Mouse (Mus musculus): Measurements from ENCODE around the gene Synm. TPM values are rescaled to one million over a fixed set of nuclear protein-coding genes. Genes with fewer than 3 reads are reported as not detected.

The Synm gene
- polyA plus RNA-seq, 2 experiments: 0.58 to 1.2 TPM

DNA sequence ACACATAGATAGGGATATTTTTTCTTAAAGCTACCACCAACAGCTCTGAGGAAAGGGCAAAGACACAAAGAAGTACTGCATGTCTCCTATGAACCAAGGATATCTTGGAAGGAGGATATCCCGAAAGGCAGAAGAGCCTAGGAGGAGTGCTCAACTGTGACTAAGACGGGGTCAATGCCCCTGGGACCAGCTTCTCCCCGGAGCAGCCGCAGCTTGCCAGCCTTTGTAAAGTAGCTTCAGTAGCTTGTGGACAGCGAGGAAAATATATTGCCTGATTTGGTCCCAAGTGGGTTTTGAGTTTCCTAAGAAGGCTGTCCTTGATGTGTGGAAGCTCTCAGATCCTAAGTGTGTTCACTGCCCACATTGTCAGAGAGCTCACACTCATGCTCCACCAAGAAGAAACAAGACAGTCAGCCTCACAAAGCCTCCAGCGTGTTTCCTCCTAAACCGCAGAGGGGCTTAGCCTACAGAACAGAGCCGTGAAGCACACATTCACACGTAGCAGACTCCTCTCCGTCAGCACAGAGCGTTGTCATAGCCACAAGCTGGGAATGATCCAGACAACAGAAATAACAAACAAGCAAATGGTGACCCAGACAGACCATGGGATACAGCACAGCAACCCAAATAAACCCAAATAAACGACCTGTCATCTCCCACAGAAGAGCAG lies 17.2 kb upstream of the Synm start:
- H3K4me1 ChIP-seq (ENCODE audit: control insufficient read depth, insufficient read depth, low read length): no peaks in the 10 kb centered on the region
- WGBS: 62% methylated on average over 12 of the region's 12 CpGs
- no peak overlapping the region for H3K9ac ChIP-seq (ENCODE audit: low read depth, low read length, severe bottlenecking)
- no peak overlapping the region for H3K4me3 ChIP-seq (replicated peaks; ENCODE audit: low read length)
- H3K27me3 ChIP-seq (ENCODE audit: control insufficient read depth, insufficient read depth, low read length): no peaks in the 10 kb centered on the region
- H3K9me3 ChIP-seq (ENCODE audit: control insufficient read depth, low read length): no peaks in the 10 kb centered on the region
- no peak overlapping the region for H3K4me2 ChIP-seq (replicated peaks; ENCODE audit: low read depth, low read length, severe bottlenecking)
- ATAC-seq (ENCODE audit: low FRiP score, low read depth): no peak
- H3K36me3 ChIP-seq (ENCODE audit: control insufficient read depth, insufficient read depth, low read length): no peaks in the 10 kb centered on the region
- no peak for DNase-seq (ENCODE audit: low spot score)
- no peak overlapping the region for H3K27ac ChIP-seq (replicated peaks; ENCODE audit: low read depth, low read length)
- TF ChIP-seq POLR2A (IDR thresholded peaks at IDR 0.05; ENCODE audit: borderline replicate concordance, extremely low read depth, insufficient read depth, insufficient read length): no peak

DNA sequence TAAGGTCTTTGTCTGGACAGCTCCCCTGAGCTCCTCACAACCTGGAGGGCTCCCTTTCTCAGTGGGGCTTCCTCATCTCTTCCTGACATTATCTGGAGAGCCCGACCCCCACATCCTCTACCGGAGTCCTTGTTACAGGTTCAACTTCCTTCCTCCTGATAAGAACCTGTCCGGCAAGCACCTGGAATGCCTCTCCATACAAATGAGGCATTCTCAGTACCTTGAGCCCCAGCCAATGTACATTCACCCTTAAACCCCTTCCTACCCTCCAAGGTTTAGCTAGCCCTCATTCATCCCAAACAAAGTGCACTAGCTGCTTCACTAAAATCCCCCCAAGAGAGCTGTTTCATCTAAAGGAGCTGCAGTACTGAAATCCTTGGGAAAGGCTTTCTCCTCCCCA lies 16.1 kb upstream of the Synm start:
- DNase-seq (ENCODE audit: low spot score) (no peak), ATAC-seq (ENCODE audit: low FRiP score, low read depth) (no peak)
- no peak for TF ChIP-seq POLR2A (IDR thresholded peaks at IDR 0.05; ENCODE audit: borderline replicate concordance, extremely low read depth, insufficient read depth, insufficient read length)
- Histone ChIP-seq H3K4me3 (replicated peaks; ENCODE audit: low read length) (no peak overlapping the region), H3K27me3 (ENCODE audit: control insufficient read depth, insufficient read depth, low read length) (no peaks in the 10 kb centered on the region), H3K4me1 (ENCODE audit: control insufficient read depth, insufficient read depth, low read length) (no peaks in the 10 kb centered on the region), H3K36me3 (ENCODE audit: control insufficient read depth, insufficient read depth, low read length) (no peaks in the 10 kb centered on the region), H3K4me2 (replicated peaks; ENCODE audit: low read depth, low read length, severe bottlenecking) (no peak overlapping the region), H3K9ac (ENCODE audit: low read depth, low read length, severe bottlenecking) (no peak overlapping the region), H3K9me3 (ENCODE audit: control insufficient read depth, low read length) (no peaks in the 10 kb centered on the region), H3K27ac (replicated peaks; ENCODE audit: low read depth, low read length) (no peak overlapping the region)
- 70% methylated on average over 3 of the region's 3 CpGs for WGBS

DNA sequence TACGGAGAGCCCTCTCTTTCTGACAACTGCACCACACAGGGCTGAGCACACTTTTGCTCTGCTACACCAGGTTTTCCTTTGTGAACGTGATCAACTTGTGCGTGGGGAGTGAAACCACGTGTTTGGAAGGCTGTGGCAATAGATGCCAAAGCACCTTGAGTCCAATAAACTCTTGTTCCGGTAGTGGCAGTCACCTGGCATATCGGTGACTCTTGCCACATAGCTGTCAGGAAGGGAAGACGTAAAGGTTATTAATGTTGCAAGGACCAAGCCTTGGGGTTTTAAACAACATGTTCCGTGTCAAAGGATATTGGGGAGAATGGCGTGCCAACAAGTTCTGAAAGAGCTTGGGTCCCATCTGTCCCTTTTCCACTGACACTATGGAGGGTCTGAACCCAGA lies 12.7 kb upstream of the Synm start:
- Histone ChIP-seq H3K9me3 (ENCODE audit: control insufficient read depth, low read length) (no peaks in the 10 kb centered on the region), H3K36me3 (ENCODE audit: control insufficient read depth, insufficient read depth, low read length) (no peaks in the 10 kb centered on the region), H3K4me1 (ENCODE audit: control insufficient read depth, insufficient read depth, low read length) (no peaks in the 10 kb centered on the region), H3K27me3 (ENCODE audit: control insufficient read depth, insufficient read depth, low read length) (no peaks in the 10 kb centered on the region), H3K9ac (ENCODE audit: low read depth, low read length, severe bottlenecking) (no peak overlapping the region), H3K27ac (replicated peaks; ENCODE audit: low read depth, low read length) (no peak overlapping the region), H3K4me2 (replicated peaks; ENCODE audit: low read depth, low read length, severe bottlenecking) (no peak overlapping the region), H3K4me3 (replicated peaks; ENCODE audit: low read length) (no peak overlapping the region)
- no peak for TF ChIP-seq POLR2A (IDR thresholded peaks at IDR 0.05; ENCODE audit: borderline replicate concordance, extremely low read depth, insufficient read depth, insufficient read length)
- 75% methylated on average over 9 of the region's 9 CpGs for WGBS
- DNase-seq (ENCODE audit: low spot score) (no peak), ATAC-seq (ENCODE audit: low FRiP score, low read depth) (no peak)

DNA sequence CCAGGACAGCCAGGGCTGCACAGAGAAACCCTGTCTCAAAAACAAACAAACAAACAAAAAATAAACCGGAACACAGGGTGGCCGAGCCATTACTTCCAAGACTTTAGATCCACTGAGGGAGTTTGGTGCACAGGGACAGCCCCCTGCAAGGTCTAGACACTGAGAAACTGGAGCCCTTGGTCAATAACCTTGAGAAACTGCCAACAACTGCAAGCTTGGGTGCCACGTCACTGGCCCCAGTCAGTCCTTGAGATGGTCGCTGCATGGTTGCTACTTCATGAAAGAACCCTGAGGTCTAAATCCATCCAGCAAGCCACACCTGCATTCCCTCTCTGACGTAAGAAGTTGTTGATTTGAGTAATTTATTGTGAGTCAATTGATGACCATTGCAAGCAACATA lies 9.9 kb upstream of the Synm start:
- no peak for TF ChIP-seq POLR2A (IDR thresholded peaks at IDR 0.05; ENCODE audit: borderline replicate concordance, extremely low read depth, insufficient read depth, insufficient read length)
- Histone ChIP-seq H3K9me3 (ENCODE audit: control insufficient read depth, low read length) (no peaks in the 10 kb centered on the region), H3K4me3 (replicated peaks; ENCODE audit: low read length) (no peak overlapping the region), H3K27ac (replicated peaks; ENCODE audit: low read depth, low read length) (no peak overlapping the region), H3K27me3 (ENCODE audit: control insufficient read depth, insufficient read depth, low read length) (no peaks in the 10 kb centered on the region), H3K36me3 (ENCODE audit: control insufficient read depth, insufficient read depth, low read length) (no peaks in the 10 kb centered on the region), H3K4me2 (replicated peaks; ENCODE audit: low read depth, low read length, severe bottlenecking) (no peak overlapping the region), H3K4me1 (ENCODE audit: control insufficient read depth, insufficient read depth, low read length) (no peaks in the 10 kb centered on the region), H3K9ac (ENCODE audit: low read depth, low read length, severe bottlenecking) (no peak overlapping the region)
- WGBS: 88% methylated on average over 5 of the region's 5 CpGs
- DNase-seq (ENCODE audit: low spot score) (no peak), ATAC-seq (ENCODE audit: low FRiP score, low read depth) (no peak)

DNA sequence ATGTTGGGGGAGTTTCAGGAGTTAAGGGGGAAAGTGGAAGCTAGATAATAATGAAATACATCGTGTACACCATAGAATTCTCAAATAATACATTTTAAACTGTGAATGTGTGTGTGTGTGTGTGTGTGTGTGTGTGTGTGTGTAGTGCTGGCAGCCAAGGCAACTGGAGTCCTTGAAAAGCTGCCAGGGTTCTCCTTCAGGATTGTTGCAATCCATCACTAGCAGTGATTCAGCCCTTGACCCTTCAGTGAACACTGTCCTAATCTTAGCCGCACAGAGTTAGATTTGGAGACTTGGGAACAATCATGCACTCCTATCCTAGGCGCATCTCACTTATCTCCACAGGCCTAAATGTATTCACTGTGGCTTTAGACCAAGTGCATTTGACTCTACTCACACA lies 8.6 kb upstream of the Synm start:
- no peak for ATAC-seq (ENCODE audit: low FRiP score, low read depth)
- 91% methylated on average over 3 of the region's 3 CpGs for WGBS
- no peak overlapping the region for H3K9ac ChIP-seq (ENCODE audit: low read depth, low read length, severe bottlenecking)
- no peaks in the 10 kb centered on the region for H3K4me1 ChIP-seq (ENCODE audit: control insufficient read depth, insufficient read depth, low read length)
- no peaks in the 10 kb centered on the region for H3K9me3 ChIP-seq (ENCODE audit: control insufficient read depth, low read length)
- no peak overlapping the region for H3K4me2 ChIP-seq (replicated peaks; ENCODE audit: low read depth, low read length, severe bottlenecking)
- H3K27ac ChIP-seq (replicated peaks; ENCODE audit: low read depth, low read length): no peak overlapping the region
- no peaks in the 10 kb centered on the region for H3K27me3 ChIP-seq (ENCODE audit: control insufficient read depth, insufficient read depth, low read length)
- no peaks in the 10 kb centered on the region for H3K36me3 ChIP-seq (ENCODE audit: control insufficient read depth, insufficient read depth, low read length)
- no peak for DNase-seq (ENCODE audit: low spot score)
- no peak overlapping the region for H3K4me3 ChIP-seq (replicated peaks; ENCODE audit: low read length)
- no peak for TF ChIP-seq POLR2A (IDR thresholded peaks at IDR 0.05; ENCODE audit: borderline replicate concordance, extremely low read depth, insufficient read depth, insufficient read length)

All from limb, embryonic 14.5 days (tissue).